Mouse (Mus musculus) hindbrain, postnatal 0 days (tissue): ENCODE data around the gene St8sia1. TPM values are rescaled to one million over a fixed set of nuclear protein-coding genes. Genes with fewer than 3 reads are reported as not detected.

Experiments
- ATAC-seq: fragments of 200-750 bp; cut with Nextera tagmentation; 2 replicates; pipeline ENCODE4 v1.8.0; 2017; ENCODE audit warnings: mild to moderate bottlenecking, moderate TSS enrichment, moderate library complexity
- DNase-seq: peaks from one replicate; pipeline ENCODE4 v3.0.0-alpha.2; 2015; ENCODE audit warnings: low spot score
- H3K27ac ChIP-seq: fragments of 300-500 bp; sonication (generic); 2 replicates; pipeline ENCODE4 v1.5.1; 2014; ENCODE audit warnings: mild to moderate bottlenecking
- H3K27me3 ChIP-seq: fragments of 300-500 bp; sonication (generic); 2 replicates; pipeline ENCODE4 v1.6.1; 2014; ENCODE audit warnings: low read length, mixed read lengths; ENCODE audit not compliant: insufficient read depth
- H3K36me3 ChIP-seq: fragments of 300-500 bp; sonication (generic); 2 replicates; pipeline ENCODE4 v1.6.1; 2014; ENCODE audit warnings: low read length, mixed read lengths; ENCODE audit not compliant: insufficient read depth
- H3K4me1 ChIP-seq: fragments of 300-500 bp; sonication (generic); 2 replicates; pipeline ENCODE4 v1.6.1; 2014; ENCODE audit warnings: antibody characterized with exemption, low read length, mixed read lengths; ENCODE audit not compliant: insufficient read depth
- H3K4me2 ChIP-seq: fragments of 300-500 bp; sonication (generic); 2 replicates; pipeline ENCODE4 v1.6.1; 2014; ENCODE audit warnings: low read depth, mild to moderate bottlenecking, low read length, moderate library complexity, mixed read lengths
- H3K4me3 ChIP-seq: fragments of 300-500 bp; sonication (generic); 2 replicates; pipeline ENCODE4 v1.5.1; 2014; ENCODE audit warnings: low read length
- H3K9ac ChIP-seq: fragments of 300-500 bp; sonication (generic); replicated peaks from 2 replicates; pipeline ENCODE4 v1.6.1; 2014; ENCODE audit warnings: mild to moderate bottlenecking, low read length, moderate library complexity, mixed read lengths
- H3K9me3 ChIP-seq: fragments of 300-500 bp; sonication (generic); 2 replicates; pipeline ENCODE4 v1.6.1; 2016; ENCODE audit warnings: low read length, mixed read lengths
- CTCF ChIP-seq: IDR thresholded peaks from 2 replicates; pipeline ENCODE4 v1.5.1; 2016; ENCODE audit warnings: antibody characterized with exemption, control low read depth, low read depth
- WGBS: fragments of 180-500 bp; shearing (Covaris S2); extraction: QIAGEN DNeasy Blood & Tissue Kit; methylation state at CpG from one replicate; pipeline ENCODE4 v1.1.7; 2014; 5-methylcytosine and 5-hydroxymethylcytosine counted together
- polyA plus RNA-seq: library from polyadenylated mRNA; unstranded; fragments of >200 nt; fragmentation: Nextera tagmentation; extraction: Ambion mirVana; gene quantifications from 2 replicates; pipeline ENCODE4 v1.2.1, GENCODE M21; 2015
- total RNA-seq: library from RNA; depleted of rRNA; stranded (reverse); fragments of >200 nt; gene quantifications from 2 replicates; pipeline ENCODE4 v1.2.3, GENCODE M21; 2014

St8sia1 gene
- total and polyA plus RNA-seq, 2 experiments from 2014 or later = 3.7 to 18.0 TPM

- no peak for TF ChIP-seq CTCF
- Histone ChIP-seq H3K4me3 (no peak within 1 kb of the TSS), H3K4me1 (no peaks in the 10 kb centered on the region), H3K9ac (no peak within 1 kb of the TSS), H3K36me3 (no peaks in the 10 kb centered on the region), H3K4me2 (no peak within 1 kb of the TSS), H3K9me3 (no peaks in the 10 kb centered on the region), H3K27me3 (no peaks in the 10 kb centered on the region), H3K27ac (no peak within 1 kb of the TSS)
- ATAC-seq (no peak), DNase-seq (no peak)
Observed at GRCm38 (mm10) chr6:142804402-142804801, 159.8 kb downstream of the St8sia1 start, which contains the start of gene Sult6b2. Gene Sult6b2 (minus strand): TSS chr6:142804502.

DNA sequence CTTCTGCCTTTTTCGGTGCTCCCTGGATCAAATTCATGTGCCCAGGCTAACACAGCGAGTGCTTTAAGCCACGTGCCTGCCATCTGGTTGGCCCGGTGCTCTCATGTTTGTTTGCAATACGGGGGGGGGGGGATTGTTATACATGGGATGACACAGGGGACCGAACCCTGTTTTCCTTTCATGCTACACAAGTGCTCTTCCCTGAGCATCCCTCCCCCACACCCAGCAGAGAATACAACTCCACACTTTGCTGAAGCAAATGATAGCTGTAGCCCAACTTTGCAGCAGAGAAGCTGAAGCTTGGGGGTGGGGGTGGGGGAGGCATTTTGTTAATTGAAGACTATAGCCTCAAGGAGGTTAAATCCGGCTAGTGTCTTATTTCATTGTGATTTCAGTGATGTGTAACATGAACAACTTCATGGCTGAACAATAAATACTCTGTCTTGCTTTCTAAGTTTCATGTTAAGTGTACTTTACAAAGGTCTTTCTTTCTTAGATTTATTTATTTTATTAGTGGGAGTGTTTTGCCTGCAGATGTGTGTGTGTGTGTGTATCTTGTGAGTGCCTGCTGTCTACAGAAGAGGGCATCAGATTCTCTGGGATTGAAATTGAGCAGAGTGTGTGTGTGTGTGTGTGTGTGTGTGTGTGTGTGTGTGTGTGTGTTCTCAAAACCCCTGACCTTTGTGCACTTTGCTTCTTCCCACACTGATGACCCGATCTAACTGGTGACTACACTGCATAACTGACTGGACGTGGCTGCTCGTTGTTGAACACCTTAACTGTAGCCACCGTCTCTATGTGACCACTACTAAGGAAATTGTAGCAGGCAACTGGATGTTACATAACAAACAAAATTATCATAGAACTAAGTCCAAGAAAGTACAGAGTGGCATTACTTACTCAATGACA is 161.4 kb downstream of the St8sia1 start:
- no peak for TF ChIP-seq CTCF
- no peak overlapping the region for H3K27ac ChIP-seq
- no peak for DNase-seq
- H3K36me3 ChIP-seq = no peaks in the 10 kb centered on the region
- no peak overlapping the region for H3K4me3 ChIP-seq
- no peak for ATAC-seq
- no peaks in the 10 kb centered on the region for H3K9me3 ChIP-seq
- no peaks in the 10 kb centered on the region for H3K4me1 ChIP-seq
- 53% methylated on average over 11 of the region's 11 CpGs for WGBS
- no peak overlapping the region for H3K4me2 ChIP-seq
- H3K9ac ChIP-seq = no peak overlapping the region
- no peaks in the 10 kb centered on the region for H3K27me3 ChIP-seq

- Histone ChIP-seq H3K27me3 (no peaks in the 10 kb centered on the region), H3K9me3 (no peaks in the 10 kb centered on the region), H3K4me2 (no peak overlapping the region), H3K36me3 (no peaks in the 10 kb centered on the region), H3K9ac (no peak overlapping the region), H3K4me1 (no peaks in the 10 kb centered on the region), H3K4me3 (no peak overlapping the region), H3K27ac (no peak overlapping the region)
- WGBS = 71% methylated on average over 5 of the region's 5 CpGs
- no peak for ATAC-seq
- DNase-seq = no peak
- no peak for TF ChIP-seq CTCF
Observed at GRCm38 (mm10) chr6:142801687-142802086, 162.6 kb downstream of the St8sia1 start.

DNA sequence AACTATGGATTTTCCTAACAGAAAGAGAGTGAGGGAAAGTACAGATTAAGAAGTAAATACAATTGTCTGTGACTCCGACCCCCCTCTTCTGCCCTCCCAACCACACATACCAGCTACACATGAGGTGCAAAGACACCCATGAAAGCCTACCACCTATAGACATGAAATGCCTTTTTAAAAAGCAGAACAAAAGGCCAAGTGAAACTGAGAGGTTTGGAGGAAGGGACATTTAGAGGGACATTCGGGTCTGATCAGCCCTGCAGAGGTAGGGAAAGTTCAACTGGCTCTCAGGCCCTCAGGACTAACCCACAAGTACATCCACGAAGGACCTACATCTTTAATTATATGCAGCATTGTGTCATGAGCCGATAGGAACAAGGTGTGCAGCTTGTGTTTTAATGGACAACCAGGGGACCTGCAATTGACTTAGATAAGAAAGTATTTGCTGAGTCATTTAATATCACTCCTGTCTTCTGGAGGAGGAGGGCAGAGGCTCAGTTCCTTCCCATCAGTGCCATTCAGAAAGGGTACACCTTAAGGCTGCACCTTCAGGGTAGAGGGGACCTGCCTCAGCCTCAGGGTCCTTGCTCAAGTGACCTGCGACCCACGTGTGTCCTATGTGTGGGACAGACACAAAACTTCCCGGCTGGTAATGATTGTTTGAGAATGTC is 164.4 kb downstream of the St8sia1 start:
- H3K9ac ChIP-seq = no peak overlapping the region
- H3K4me2 ChIP-seq = no peak overlapping the region
- no peaks in the 10 kb centered on the region for H3K27me3 ChIP-seq
- no peak for ATAC-seq
- no peak for TF ChIP-seq CTCF
- no peaks in the 10 kb centered on the region for H3K36me3 ChIP-seq
- DNase-seq = no peak
- H3K4me1 ChIP-seq = no peaks in the 10 kb centered on the region
- no peaks in the 10 kb centered on the region for H3K9me3 ChIP-seq
- no peak overlapping the region for H3K4me3 ChIP-seq
- H3K27ac ChIP-seq = no peak overlapping the region
- 82% methylated on average over 7 of the region's 7 CpGs for WGBS

- H3K4me3 ChIP-seq = no peak overlapping the region
- TF ChIP-seq CTCF = no peak
- no peaks in the 10 kb centered on the region for H3K27me3 ChIP-seq
- no peaks in the 10 kb centered on the region for H3K9me3 ChIP-seq
- H3K9ac ChIP-seq = no peak overlapping the region
- H3K36me3 ChIP-seq = no peaks in the 10 kb centered on the region
- WGBS = 64% methylated on average over 9 of the region's 9 CpGs
- H3K27ac ChIP-seq = no peak overlapping the region
- no peak overlapping the region for H3K4me2 ChIP-seq
- ATAC-seq (no peak), DNase-seq (no peak)
- no peaks in the 10 kb centered on the region for H3K4me1 ChIP-seq
Observed at GRCm38 (mm10) chr6:142798837-142799236, 165.4 kb downstream of the St8sia1 start.

DNA sequence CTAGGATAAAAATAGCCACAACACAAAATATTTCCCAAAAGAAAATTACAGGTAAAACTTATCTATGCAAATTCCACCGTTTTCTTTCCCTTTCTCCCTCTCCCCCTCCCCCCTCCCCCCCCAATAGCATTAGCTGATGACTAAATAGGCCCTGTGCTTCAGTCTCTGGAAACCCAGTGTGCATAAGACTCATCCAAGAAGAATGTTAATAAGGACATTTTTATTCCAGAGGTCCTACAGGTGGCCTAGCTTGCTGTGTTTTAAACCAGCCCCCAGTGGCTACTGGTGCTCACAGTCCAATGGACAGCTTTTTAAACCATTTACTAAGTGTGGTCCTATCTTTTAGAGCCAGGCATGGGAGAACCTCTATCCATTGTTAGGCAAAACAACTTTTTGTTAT is 166.3 kb downstream of the St8sia1 start:
- Histone ChIP-seq H3K27ac (no peak overlapping the region), H3K27me3 (no peaks in the 10 kb centered on the region), H3K4me2 (no peak overlapping the region), H3K9ac (no peak overlapping the region), H3K36me3 (no peaks in the 10 kb centered on the region), H3K4me1 (peaks cover 8% of the 10 kb centered on the region), H3K9me3 (no peaks in the 10 kb centered on the region), H3K4me3 (no peak overlapping the region)
- no peak for TF ChIP-seq CTCF
- 76% methylated on average over 1 of the region's 1 CpGs for WGBS
- ATAC-seq (no peak), DNase-seq (no peak)
